Mouse (Mus musculus) heart, postnatal 0 days (tissue): ENCODE data around the gene Ccdc134. TPM values are rescaled to one million over a fixed set of nuclear protein-coding genes. Genes with fewer than 3 reads are reported as not detected.

Experiments
- ATAC-seq: fragments of 200-750 bp; cut with Nextera tagmentation; 2 replicates; pipeline ENCODE4 v1.8.0; 2017; ENCODE audit warnings: low read depth, moderate number of reproducible peaks, moderate library complexity; ENCODE audit not compliant: insufficient read depth
- DNase-seq: peaks from one replicate; pipeline ENCODE4 v3.0.0-alpha.2; 2016; ENCODE audit warnings: low spot score
- H3K27ac ChIP-seq: fragments of 300-500 bp; sonication (generic); 2 replicates; pipeline ENCODE4 v1.5.1; 2014; ENCODE audit warnings: low read depth, mild to moderate bottlenecking
- H3K27me3 ChIP-seq: fragments of 300-500 bp; sonication (generic); 2 replicates; pipeline ENCODE4 v1.6.1; 2014; ENCODE audit warnings: low read length, mixed read lengths; ENCODE audit not compliant: control insufficient read depth, insufficient read depth
- H3K36me3 ChIP-seq: fragments of 300-500 bp; sonication (generic); replicated peaks from 2 replicates; pipeline ENCODE4 v1.6.1; 2014; ENCODE audit warnings: low read length, mixed read lengths; ENCODE audit not compliant: control insufficient read depth, insufficient read depth
- H3K4me1 ChIP-seq: fragments of 300-500 bp; sonication (generic); 2 replicates; pipeline ENCODE4 v1.6.1; 2014; ENCODE audit warnings: antibody characterized with exemption; ENCODE audit not compliant: control insufficient read depth, insufficient read depth
- H3K4me2 ChIP-seq: fragments of 300-500 bp; sonication (generic); 2 replicates; pipeline ENCODE4 v1.6.1; 2014; ENCODE audit warnings: low read depth, mild to moderate bottlenecking, low read length, moderate library complexity
- H3K4me3 ChIP-seq: fragments of 300-500 bp; sonication (generic); 2 replicates; pipeline ENCODE4 v1.5.1; 2014; ENCODE audit warnings: low read depth, low read length
- H3K9ac ChIP-seq: fragments of 300-500 bp; sonication (generic); replicated peaks from 2 replicates; pipeline ENCODE4 v1.6.1; 2014; ENCODE audit warnings: low read depth, low read length, mixed read lengths
- H3K9me3 ChIP-seq: fragments of 300-500 bp; sonication (generic); replicated peaks from 2 replicates; pipeline ENCODE4 v1.6.1; 2016; ENCODE audit warnings: low read length; ENCODE audit not compliant: control insufficient read depth
- CTCF ChIP-seq: IDR thresholded peaks from 2 replicates; pipeline ENCODE4 v1.5.1; 2016; ENCODE audit warnings: antibody characterized with exemption, control low read depth, low read depth
- EP300 ChIP-seq: IDR thresholded peaks from 2 replicates; pipeline ENCODE4 v1.6.1; 2016; ENCODE audit warnings: antibody characterized with exemption, low read depth
- WGBS: fragments of 180-500 bp; shearing (Covaris S2); extraction: QIAGEN DNeasy Blood & Tissue Kit; methylation state at CpG from one replicate; pipeline ENCODE4 v1.1.7; 2014; 5-methylcytosine and 5-hydroxymethylcytosine counted together
- polyA plus RNA-seq: library from polyadenylated mRNA; unstranded; fragments of >200 nt; fragmentation: Nextera tagmentation; extraction: Ambion mirVana; gene quantifications from 2 replicates; pipeline ENCODE4 v1.2.1, GENCODE M21; 2015
- total RNA-seq: library from RNA; depleted of rRNA; stranded (reverse); fragments of >200 nt; gene quantifications from 2 replicates; pipeline ENCODE4 v1.2.3, GENCODE M21; 2014; ENCODE audit warnings: low replicate concordance; rRNA removed

Gene Ccdc134
- total RNA-seq = 4.9 and 6.9 TPM in 2 replicates
- 5.9 and 6.5 TPM in 2 replicates for polyA plus RNA-seq

DNA sequence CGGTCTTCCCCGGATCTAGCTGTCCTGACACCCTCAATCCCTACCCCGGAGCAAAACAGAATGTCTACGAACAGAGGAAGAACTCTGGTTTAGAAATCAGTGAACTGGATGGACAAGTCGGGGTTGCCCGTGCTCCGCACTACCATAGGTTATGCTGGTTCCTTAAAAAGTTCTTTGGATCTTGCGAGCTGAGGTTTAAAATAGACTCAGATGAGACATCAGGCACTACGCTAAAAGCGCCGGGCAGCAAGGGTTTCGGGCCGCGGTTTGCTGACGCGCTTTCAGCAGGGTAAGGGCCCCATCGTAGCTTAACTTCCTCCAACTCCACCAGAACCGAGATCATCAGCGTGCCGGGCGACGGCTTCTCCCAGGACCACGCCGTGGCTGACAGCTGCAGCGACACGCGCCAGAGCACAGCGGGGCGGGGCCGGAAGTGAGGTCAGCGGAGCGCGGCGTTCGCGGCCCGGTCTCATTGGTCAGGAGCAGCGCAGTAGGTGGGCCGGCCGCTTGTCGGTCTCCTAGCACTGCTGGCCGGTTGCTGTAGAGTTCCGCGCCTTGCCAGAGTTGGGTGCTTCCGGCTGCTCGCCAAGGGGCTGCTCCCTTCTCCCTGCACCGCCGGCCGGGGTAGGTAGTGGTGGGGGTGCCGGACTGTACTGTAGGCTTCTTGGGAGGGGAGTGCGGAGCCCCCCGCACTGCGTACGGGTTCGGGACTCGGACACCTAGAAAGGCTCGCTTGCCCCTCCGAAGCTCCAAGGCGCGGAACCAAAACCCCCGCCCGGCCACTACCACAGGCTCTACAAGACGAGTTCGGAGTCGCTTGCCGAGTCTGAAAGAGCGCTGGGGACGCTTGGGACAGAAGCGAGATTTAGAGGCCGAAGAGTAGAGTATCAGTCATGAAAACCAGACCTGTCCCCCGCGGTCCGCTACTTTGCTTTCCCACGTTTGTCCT is at the start of gene Ccdc134:
Ccdc134 (plus strand) TSS at position 497 of the 949 bp plus-strand sequence.
- peak within 1 kb of the TSS; percentile 70 for H3K9ac ChIP-seq
- ATAC-seq (peak; percentile 100), DNase-seq (peak; percentile 94)
- H3K4me1 ChIP-seq = 0 out of 2 replicates have a peak, but pooled peaks cover 7% of the 10 kb centered on the region
- WGBS = under 1% methylated on average over 71 of the region's 74 CpGs
- peak within 1 kb of the TSS; percentile 79 for H3K4me3 ChIP-seq
- TF ChIP-seq CTCF = no peak
- no peak for TF ChIP-seq EP300
- no peaks in the 10 kb centered on the region for H3K9me3 ChIP-seq
- peak within 1 kb of the TSS; percentile 79 for H3K4me2 ChIP-seq
- no peaks in the 10 kb centered on the region for H3K36me3 ChIP-seq
- peak within 1 kb of the TSS; percentile 60 for H3K27ac ChIP-seq
- H3K27me3 ChIP-seq = 0 out of 2 replicates have a peak, but pooled peaks cover 2% of the 10 kb centered on the region

DNA sequence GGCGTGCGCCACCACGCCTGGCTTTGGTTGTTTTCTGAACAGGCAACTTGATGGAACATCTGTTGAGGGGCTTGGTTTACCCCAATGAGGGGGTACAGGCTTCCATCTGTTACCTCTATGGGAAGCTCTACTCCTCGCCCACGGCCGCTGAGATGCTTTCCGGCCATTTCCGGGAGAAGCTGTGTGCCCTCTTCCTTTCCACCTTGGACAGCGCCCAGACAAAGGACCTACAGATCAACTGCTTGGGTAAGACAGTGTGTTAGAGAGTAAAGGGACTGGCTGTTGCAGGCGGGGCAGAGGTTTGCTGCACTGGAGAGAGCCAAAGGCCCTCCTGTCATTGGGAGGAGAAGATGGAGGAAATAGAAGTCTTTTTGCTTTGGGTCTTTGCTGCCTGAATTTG is 47.8 kb upstream of the Ccdc134 start:
- Histone ChIP-seq H3K36me3 (no peaks in the 10 kb centered on the region), H3K4me1 (no peaks in the 10 kb centered on the region), H3K27ac (no peak overlapping the region), H3K9me3 (no peaks in the 10 kb centered on the region), H3K4me2 (no peak overlapping the region), H3K27me3 (no peaks in the 10 kb centered on the region), H3K9ac (no peak overlapping the region), H3K4me3 (no peak overlapping the region)
- DNase-seq (no peak), ATAC-seq (no peak)
- TF ChIP-seq EP300 (no peak), CTCF (no peak)
- WGBS = 47% methylated on average over 10 of the region's 10 CpGs

DNA sequence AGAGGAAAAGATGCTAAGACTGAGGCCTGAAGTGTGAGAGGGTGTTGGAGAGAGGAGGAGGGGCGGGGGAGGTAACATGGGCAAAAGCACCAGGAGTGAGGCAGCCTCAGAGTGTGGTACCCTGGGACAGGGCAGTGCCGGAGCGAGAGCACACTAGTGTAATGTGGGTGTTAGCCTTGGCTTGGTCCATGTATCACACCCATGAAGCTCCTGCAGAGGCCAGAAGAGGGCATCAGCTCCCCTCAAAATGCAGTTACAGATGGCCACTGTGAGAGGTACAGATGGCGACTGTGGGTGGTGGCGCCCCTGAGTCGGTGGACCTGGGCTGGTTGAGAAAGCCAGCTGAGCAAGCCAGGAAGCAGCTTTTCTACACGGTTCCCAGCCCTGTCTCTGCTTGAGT is 46.6 kb upstream of the Ccdc134 start:
- DNase-seq (no peak), ATAC-seq (no peak)
- H3K9ac ChIP-seq = no peak overlapping the region
- no peaks in the 10 kb centered on the region for H3K9me3 ChIP-seq
- TF ChIP-seq CTCF (peak; percentile 37), EP300 (no peak)
- no peaks in the 10 kb centered on the region for H3K36me3 ChIP-seq
- H3K27ac ChIP-seq = no peak overlapping the region
- no peak overlapping the region for H3K4me3 ChIP-seq
- no peaks in the 10 kb centered on the region for H3K4me1 ChIP-seq
- H3K27me3 ChIP-seq = no peaks in the 10 kb centered on the region
- 28% methylated on average over 7 of the region's 7 CpGs for WGBS
- no peak overlapping the region for H3K4me2 ChIP-seq

DNA sequence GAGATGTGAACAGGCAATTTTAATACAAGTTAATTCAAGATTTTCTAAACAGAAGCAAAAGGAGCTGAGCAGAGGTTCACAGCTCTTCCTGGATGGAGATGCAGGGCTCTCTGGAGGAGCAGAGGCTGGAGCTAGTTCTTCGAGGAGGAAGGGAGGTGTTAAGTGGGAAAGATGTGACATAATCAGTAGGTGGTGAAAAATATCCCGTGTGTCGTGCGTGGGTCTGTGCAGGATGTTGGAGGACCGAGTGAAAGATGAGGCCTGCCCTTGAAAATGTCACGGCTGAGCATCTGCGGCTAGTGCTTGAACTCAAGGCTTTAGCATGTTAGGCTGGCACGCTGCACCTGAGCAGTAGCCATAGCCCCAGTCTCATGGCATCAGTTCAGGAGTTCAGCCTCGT is 42.1 kb upstream of the Ccdc134 start:
- Histone ChIP-seq H3K36me3 (no peaks in the 10 kb centered on the region), H3K27me3 (0 out of 2 replicates have a peak, but pooled peaks cover 3% of the 10 kb centered on the region), H3K4me1 (no peaks in the 10 kb centered on the region), H3K27ac (no peak overlapping the region), H3K9me3 (no peaks in the 10 kb centered on the region), H3K9ac (no peak overlapping the region), H3K4me3 (no peak overlapping the region), H3K4me2 (no peak overlapping the region)
- DNase-seq = no peak
- TF ChIP-seq CTCF (no peak), EP300 (no peak)
- ATAC-seq = no peak
- WGBS = 58% methylated on average over 9 of the region's 9 CpGs

DNA sequence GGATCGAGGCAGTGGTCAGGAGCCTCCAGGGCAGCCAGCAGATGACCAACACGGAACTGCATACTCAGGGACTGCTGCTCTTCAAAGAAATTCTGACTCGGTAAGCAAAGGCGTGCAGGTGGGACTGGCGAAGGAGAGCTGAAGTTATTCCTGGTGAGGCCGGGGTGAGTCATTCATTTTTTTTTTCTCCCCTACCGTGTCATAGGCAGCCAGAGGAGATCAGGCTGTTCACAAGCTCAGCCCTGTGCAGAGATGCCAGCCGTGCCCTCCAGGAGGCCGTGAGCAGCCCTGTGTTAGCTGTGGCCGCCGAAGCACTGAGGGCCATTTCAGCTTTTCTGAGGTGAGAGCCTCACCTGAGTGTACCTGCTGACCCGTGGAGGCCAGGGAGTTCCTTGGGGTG is 41.6 kb upstream of the Ccdc134 start:
- Histone ChIP-seq H3K9ac (no peak overlapping the region), H3K36me3 (no peaks in the 10 kb centered on the region), H3K9me3 (no peaks in the 10 kb centered on the region), H3K4me2 (no peak overlapping the region), H3K27ac (no peak overlapping the region), H3K27me3 (0 out of 2 replicates have a peak, but pooled peaks cover 3% of the 10 kb centered on the region), H3K4me3 (no peak overlapping the region), H3K4me1 (no peaks in the 10 kb centered on the region)
- DNase-seq (no peak), ATAC-seq (no peak)
- no peak for TF ChIP-seq CTCF
- WGBS = 63% methylated on average over 12 of the region's 12 CpGs
